Mouse (Mus musculus) heart, embryonic 13.5 days (tissue): ENCODE data around the gene Dennd1a. TPM values are rescaled to one million over a fixed set of nuclear protein-coding genes. Genes with fewer than 3 reads are reported as not detected.

Experiments used
- ATAC-seq: fragments of 200-750 bp; cut with Nextera tagmentation; 2 replicates; pipeline ENCODE4 v1.8.0; 2017; ENCODE audit warnings: moderate TSS enrichment; ENCODE audit not compliant: insufficient number of reproducible peaks, low FRiP score, low TSS enrichment; ENCODE audit errors: extremely low read depth
- H3K27ac ChIP-seq: fragments of 300-500 bp; sonication (generic); replicated peaks from 2 replicates; pipeline ENCODE4 v1.5.1; 2015; ENCODE audit warnings: moderate library complexity, mild to moderate bottlenecking, inconsistent platforms
- H3K27me3 ChIP-seq: fragments of 300-500 bp; sonication (generic); replicated peaks from 2 replicates; pipeline ENCODE4 v1.6.1; 2015; ENCODE audit warnings: mild to moderate bottlenecking, inconsistent platforms
- H3K36me3 ChIP-seq: fragments of 300-500 bp; sonication (generic); 2 replicates; pipeline ENCODE4 v1.6.1; 2015; ENCODE audit warnings: mild to moderate bottlenecking, inconsistent platforms
- H3K4me1 ChIP-seq: fragments of 300-500 bp; sonication (generic); 2 replicates; pipeline ENCODE4 v1.6.1; 2015; ENCODE audit warnings: inconsistent platforms
- H3K4me2 ChIP-seq: fragments of 300-500 bp; sonication (generic); 2 replicates; pipeline ENCODE4 v1.6.1; 2015; ENCODE audit warnings: inconsistent platforms, mild to moderate bottlenecking, moderate library complexity
- H3K4me3 ChIP-seq: fragments of 300-500 bp; sonication (generic); 2 replicates; pipeline ENCODE4 v1.5.1; 2015; ENCODE audit warnings: moderate library complexity, mild to moderate bottlenecking, inconsistent platforms
- H3K9ac ChIP-seq: fragments of 300-500 bp; sonication (generic); 2 replicates; pipeline ENCODE4 v1.6.1; 2015; ENCODE audit warnings: inconsistent platforms, mild to moderate bottlenecking, moderate library complexity
- H3K9me3 ChIP-seq: fragments of 300-500 bp; sonication (generic); 2 replicates; pipeline ENCODE4 v1.6.1; 2016; ENCODE audit warnings: inconsistent platforms
- WGBS: fragments of 180-500 bp; shearing (Covaris S2); methylation state at CpG from one replicate; pipeline ENCODE4 v1.1.7; 2015; ENCODE audit warnings: mixed read lengths; 5-methylcytosine and 5-hydroxymethylcytosine counted together
- polyA plus RNA-seq: library from polyadenylated mRNA; unstranded; fragments of >200 nt; fragmentation: Nextera tagmentation; extraction: Ambion mirVana; gene quantifications from 2 replicates; pipeline ENCODE4 v1.2.1, GENCODE M21; 2015

The Dennd1a gene
- polyA plus RNA-seq, 1 experiment from 2014 or later: 11.4 TPM

DNA sequence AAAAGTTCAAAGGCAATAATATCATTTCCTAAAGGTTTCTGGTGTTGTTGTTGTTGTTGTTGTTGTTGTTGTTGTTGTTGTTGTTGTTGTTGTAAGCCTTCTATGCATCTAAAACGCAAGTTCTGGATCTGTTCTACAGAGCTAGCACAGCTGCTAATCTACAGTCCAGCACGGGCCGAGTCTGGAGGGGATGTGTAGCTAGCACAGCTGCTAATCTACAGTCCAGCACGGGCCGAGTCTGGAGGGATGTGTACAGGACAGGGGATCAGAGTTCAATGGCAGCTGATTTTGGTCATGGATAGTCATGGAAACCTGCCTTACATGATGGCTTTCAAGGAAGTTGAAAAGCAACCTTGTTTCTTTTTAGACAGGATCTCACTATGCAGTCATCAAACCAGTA is 57.3 kb downstream of the Dennd1a start:
- Histone ChIP-seq H3K4me2 (no peak overlapping the region), H3K27ac (no peak overlapping the region), H3K9ac (no peak overlapping the region), H3K4me3 (no peak overlapping the region), H3K27me3 (no peaks in the 10 kb centered on the region), H3K9me3 (no peaks in the 10 kb centered on the region), H3K4me1 (peaks cover 9% of the 10 kb centered on the region; the same call in 1 of the 2 replicates), H3K36me3 (no peaks in the 10 kb centered on the region)
- WGBS: 57% methylated on average over 5 of the region's 5 CpGs
- no peak for ATAC-seq

DNA sequence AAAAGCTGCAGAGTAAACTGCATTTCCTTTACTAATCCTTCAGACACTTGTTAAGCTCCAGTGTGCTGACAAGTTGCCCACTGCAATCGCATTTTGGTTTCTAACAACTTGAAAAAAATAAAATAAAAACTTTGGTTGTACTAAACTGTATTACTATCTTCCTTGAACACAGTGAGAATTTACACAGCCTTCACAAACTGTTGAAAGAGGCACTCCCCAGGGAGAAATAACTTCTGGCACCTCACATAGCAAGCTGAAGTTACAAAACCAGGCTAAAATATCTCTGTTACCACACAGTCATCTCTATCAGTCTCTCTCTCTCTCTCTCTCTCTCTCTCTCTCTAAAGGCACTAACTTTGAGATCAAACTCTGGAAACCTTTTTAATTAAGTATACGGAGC is 63.4 kb downstream of the Dennd1a start:
- no peak for ATAC-seq
- 62% methylated on average over 2 of the region's 2 CpGs for WGBS

DNA sequence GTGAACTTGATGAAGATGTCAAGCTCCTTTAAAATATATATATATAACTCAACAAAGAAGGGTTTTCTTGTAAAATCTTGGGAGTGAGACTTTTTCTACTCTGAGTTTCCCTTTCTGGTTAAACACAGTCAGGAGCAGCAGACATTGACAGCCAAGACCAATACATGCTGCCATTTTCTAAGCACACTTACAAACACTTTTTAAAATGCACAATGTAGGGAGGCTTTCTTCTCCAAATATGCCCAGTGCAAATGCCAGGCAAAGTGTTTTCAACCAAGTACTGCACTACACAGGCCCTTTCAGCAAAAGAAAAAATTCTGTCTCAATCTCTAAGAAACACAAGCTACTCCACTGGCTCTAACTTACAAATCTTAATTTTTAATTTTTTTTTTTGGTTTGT is 65.7 kb downstream of the Dennd1a start:
- ATAC-seq: no peak
- peaks cover 12% of the 10 kb centered on the region for H3K4me1 ChIP-seq
- H3K36me3 ChIP-seq: no peaks in the 10 kb centered on the region
- H3K27ac ChIP-seq: no peak overlapping the region
- H3K4me3 ChIP-seq: no peak overlapping the region
- no peak overlapping the region for H3K9ac ChIP-seq
- no peak overlapping the region for H3K4me2 ChIP-seq
- no peaks in the 10 kb centered on the region for H3K9me3 ChIP-seq
- H3K27me3 ChIP-seq: no peaks in the 10 kb centered on the region

More for the DNA sequence above, 63.4 kb downstream of the Dennd1a start:
- no peaks in the 10 kb centered on the region for H3K36me3 ChIP-seq
- H3K4me3 ChIP-seq: no peak overlapping the region
- H3K9ac ChIP-seq: no peak overlapping the region
- peaks cover 12% of the 10 kb centered on the region for H3K4me1 ChIP-seq
- H3K27me3 ChIP-seq: no peaks in the 10 kb centered on the region
- H3K9me3 ChIP-seq: no peaks in the 10 kb centered on the region
- H3K27ac ChIP-seq: no peak overlapping the region
- no peak overlapping the region for H3K4me2 ChIP-seq

DNA sequence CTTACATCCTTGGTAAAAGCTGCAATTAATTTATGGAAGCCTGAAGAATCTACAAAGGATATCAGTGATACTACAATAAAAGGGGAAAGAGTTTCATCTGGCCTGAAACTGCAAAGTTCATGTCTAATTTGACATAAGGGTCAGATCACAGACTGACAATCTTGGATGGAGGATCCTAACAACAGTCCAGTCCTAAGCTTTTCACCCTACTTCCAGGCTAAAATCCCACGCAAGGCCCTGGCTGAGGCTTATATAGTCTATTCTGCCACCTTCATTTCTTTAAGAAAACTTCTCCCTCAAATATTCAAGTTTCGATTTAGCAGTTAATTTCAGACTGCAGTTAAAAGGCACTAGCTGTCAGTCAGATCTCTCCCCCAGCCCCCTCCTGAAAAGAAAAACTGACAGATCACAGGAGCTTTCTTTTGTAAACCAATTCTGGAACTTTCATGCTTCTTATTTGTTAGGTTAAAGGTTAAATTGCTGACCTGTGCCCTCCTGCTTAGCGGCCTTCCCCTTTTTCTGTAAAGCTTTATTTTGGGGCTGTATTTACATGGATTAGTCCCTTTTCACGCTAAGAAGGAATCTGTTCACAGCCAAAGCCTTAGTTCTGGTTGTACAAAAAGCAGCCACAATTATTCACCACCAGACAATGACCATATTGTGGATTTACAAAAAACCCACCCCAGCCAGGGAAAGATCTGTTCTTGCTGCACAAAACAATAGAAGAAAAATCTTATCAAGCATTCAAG is 66.3 kb downstream of the Dennd1a start:
- no peak for ATAC-seq
- 61% methylated on average over 4 of the region's 4 CpGs for WGBS
- no peak overlapping the region for H3K4me2 ChIP-seq
- H3K4me1 ChIP-seq: peaks cover 12% of the 10 kb centered on the region
- no peaks in the 10 kb centered on the region for H3K36me3 ChIP-seq
- H3K4me3 ChIP-seq: no peak overlapping the region
- H3K9me3 ChIP-seq: no peaks in the 10 kb centered on the region
- no peak overlapping the region for H3K9ac ChIP-seq
- no peak overlapping the region for H3K27ac ChIP-seq
- no peaks in the 10 kb centered on the region for H3K27me3 ChIP-seq

DNA sequence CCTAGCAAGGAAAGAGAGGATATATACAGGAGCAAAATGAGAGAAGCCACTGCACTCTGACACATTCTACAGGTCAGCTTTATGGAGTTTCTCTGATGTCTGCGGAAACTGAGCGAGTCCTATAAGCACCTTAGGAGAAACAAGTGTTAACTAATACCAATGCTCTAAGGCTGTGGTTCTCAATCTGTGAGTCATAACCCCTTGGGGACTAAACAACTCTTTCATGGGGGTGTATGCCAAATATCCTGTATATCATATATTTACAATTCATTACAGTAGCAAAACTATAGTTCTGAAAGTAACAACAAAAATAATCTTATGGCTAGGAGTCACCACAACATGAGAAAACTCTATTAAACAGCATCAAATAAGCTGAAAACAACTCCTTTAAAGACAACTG is 67.5 kb downstream of the Dennd1a start:
- no peak overlapping the region for H3K4me3 ChIP-seq
- ATAC-seq: no peak
- no peak overlapping the region for H3K4me2 ChIP-seq
- peaks cover 9% of the 10 kb centered on the region for H3K4me1 ChIP-seq
- no peaks in the 10 kb centered on the region for H3K27me3 ChIP-seq
- H3K36me3 ChIP-seq: no peaks in the 10 kb centered on the region
- no peak overlapping the region for H3K27ac ChIP-seq
- WGBS: 80% methylated on average over 2 of the region's 2 CpGs
- H3K9me3 ChIP-seq: no peaks in the 10 kb centered on the region
- no peak overlapping the region for H3K9ac ChIP-seq

DNA sequence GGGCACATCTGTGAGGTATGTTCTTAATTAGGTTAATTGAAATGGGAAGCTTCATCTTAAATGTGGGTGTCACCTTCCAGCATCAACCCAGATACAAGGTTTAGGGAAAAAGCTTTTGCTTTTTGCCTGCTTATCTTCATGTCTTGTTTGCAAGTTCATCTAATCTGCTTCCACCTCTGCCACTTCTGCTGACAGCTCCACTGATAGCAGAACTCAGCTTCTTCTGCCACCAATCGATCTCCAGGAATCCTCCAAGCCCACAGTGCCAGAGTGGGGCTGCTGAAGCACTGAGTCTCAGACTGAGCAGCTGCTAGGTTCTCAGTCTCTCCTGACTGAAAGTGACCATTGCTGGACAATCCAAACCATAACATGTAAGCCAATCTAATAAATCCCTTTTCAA is 74.1 kb downstream of the Dennd1a start:
- no peaks in the 10 kb centered on the region for H3K36me3 ChIP-seq
- no peak overlapping the region for H3K27ac ChIP-seq
- WGBS: 6% methylated on average over 1 of the region's 1 CpGs
- no peak overlapping the region for H3K4me3 ChIP-seq
- H3K9ac ChIP-seq: no peak overlapping the region
- no peaks in the 10 kb centered on the region for H3K4me1 ChIP-seq
- H3K9me3 ChIP-seq: 0 out of 2 replicates have a peak, but pooled peaks cover 3% of the 10 kb centered on the region
- no peaks in the 10 kb centered on the region for H3K27me3 ChIP-seq
- H3K4me2 ChIP-seq: no peak overlapping the region
- ATAC-seq: no peak

DNA sequence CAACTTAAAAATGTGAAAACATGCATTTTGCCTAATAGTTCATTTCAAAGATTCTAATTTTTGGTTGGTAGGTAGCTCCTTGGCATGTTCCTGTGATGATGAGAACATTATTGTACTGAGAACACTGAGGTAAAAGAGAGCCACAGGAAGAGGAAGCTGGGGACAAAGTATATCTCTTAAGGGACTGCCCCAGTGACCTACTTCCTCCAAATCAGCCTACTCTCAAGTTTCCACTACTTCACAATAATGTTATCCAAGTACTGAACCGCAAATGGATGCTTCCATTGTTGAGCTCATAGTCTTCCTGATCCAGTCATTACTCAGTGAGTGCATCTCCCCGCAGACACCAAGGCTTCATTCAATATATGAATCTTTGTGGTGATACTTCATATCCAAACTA is 75.8 kb downstream of the Dennd1a start:
- Histone ChIP-seq H3K4me3 (no peak overlapping the region), H3K9me3 (0 out of 2 replicates have a peak, but pooled peaks cover 3% of the 10 kb centered on the region), H3K27ac (no peak overlapping the region), H3K27me3 (no peaks in the 10 kb centered on the region), H3K4me2 (no peak overlapping the region), H3K4me1 (no peaks in the 10 kb centered on the region), H3K36me3 (no peaks in the 10 kb centered on the region), H3K9ac (no peak overlapping the region)
- 84% methylated on average over 2 of the region's 2 CpGs for WGBS
- no peak for ATAC-seq

DNA sequence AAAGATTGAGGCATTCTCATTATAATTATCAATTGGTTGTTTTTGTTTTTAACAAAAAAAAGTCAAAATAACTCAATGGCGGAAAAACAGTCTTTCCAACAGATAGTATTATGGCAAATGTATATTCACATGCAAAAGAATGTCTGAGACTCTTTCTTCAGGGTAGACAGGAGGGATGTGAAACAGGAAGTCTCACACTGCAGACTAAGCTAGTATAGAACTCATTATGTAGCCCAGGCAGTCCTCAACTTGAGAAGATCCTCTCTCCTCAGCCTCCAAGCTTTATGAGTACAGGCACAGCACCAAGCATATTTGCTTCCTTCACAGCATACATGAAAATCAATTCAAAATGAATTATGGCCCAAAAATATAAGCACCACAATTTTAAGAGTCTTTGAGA is 79.4 kb downstream of the Dennd1a start:
- Histone ChIP-seq H3K27ac (no peak overlapping the region), H3K4me3 (no peak overlapping the region), H3K9me3 (0 out of 2 replicates have a peak, but pooled peaks cover 3% of the 10 kb centered on the region), H3K27me3 (no peaks in the 10 kb centered on the region), H3K9ac (no peak overlapping the region), H3K4me1 (peaks cover 12% of the 10 kb centered on the region; the same call in 1 of the 2 replicates), H3K4me2 (no peak overlapping the region), H3K36me3 (no peaks in the 10 kb centered on the region)
- ATAC-seq: no peak
- WGBS: 89% methylated on average over 1 of the region's 1 CpGs

DNA sequence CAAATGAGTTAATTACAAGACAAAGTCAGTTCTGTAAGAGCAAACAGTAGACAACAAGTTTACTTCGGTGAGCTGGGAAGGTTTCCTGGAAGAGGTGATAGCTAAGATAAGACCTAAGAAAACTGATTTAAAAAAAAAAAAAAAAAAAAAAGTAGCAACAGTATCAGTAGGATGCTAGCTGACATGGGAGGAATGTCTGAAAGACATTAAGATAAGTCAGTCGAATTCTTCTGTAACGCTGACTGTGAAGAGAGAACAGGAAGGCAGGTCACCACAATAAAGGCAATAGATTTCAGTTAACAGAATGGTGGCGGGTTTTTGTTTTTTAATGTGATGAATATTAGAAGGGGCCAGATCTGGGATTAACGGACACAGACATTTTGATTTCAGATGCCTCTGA is 81.9 kb downstream of the Dennd1a start:
- no peak for ATAC-seq
- peaks cover 12% of the 10 kb centered on the region; the same call in 1 of the 2 replicates for H3K4me1 ChIP-seq
- 0 out of 2 replicates have a peak, but pooled peaks cover 3% of the 10 kb centered on the region for H3K9me3 ChIP-seq

DNA sequence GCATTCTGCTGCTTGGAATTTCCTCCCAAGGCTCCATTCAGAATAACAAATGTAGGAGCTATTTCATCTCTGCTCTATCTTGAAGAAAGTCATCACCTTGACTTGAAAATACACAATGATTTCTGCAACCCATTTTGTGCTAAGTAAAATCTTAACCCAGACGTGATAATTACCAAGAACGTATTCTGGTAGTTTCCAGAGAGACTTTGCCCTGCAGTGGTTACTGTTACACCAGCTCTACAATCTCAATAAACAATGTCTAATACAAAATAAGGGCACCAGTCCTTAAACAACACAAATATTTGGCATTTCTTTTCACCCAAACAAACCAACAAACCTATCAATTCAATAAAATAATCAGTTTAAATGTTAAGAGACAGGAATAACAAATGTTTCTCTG is 82.5 kb downstream of the Dennd1a start:
- Histone ChIP-seq H3K36me3 (no peaks in the 10 kb centered on the region), H3K27ac (no peak overlapping the region), H3K9me3 (0 out of 2 replicates have a peak, but pooled peaks cover 3% of the 10 kb centered on the region), H3K27me3 (no peaks in the 10 kb centered on the region), H3K4me3 (no peak overlapping the region), H3K9ac (no peak overlapping the region), H3K4me2 (no peak overlapping the region), H3K4me1 (peaks cover 12% of the 10 kb centered on the region; the same call in 1 of the 2 replicates)
- ATAC-seq: no peak
- 49% methylated on average over 2 of the region's 2 CpGs for WGBS

More for the DNA sequence above, 81.9 kb downstream of the Dennd1a start:
- no peak overlapping the region for H3K27ac ChIP-seq
- H3K4me2 ChIP-seq: no peak overlapping the region
- no peaks in the 10 kb centered on the region for H3K36me3 ChIP-seq
- H3K4me3 ChIP-seq: no peak overlapping the region
- 22% methylated on average over 5 of the region's 5 CpGs for whole genome bisulfite sequencing
- H3K27me3 ChIP-seq: no peaks in the 10 kb centered on the region
- no peak overlapping the region for H3K9ac ChIP-seq

DNA sequence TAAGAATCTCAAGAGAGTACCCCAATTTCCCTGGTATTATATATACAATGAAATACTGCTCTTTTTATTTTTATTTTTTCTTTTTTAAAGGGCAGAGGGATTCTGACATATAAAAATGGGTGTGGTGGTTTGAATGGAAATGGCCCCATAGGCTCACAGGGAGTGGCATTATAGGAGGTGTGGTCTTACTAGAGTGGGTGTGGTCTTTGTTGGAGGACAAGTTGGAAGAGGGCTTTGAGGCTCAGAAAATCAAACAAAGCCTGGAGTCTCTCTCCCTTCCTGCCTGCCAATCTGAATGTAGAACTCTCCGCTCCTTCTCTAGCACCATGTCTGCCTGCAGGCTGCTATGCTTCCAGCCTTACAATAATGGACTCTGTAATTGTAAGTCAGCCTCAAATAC is 89.1 kb downstream of the Dennd1a start:
- 81% methylated on average over 1 of the region's 1 CpGs for WGBS
- H3K36me3 ChIP-seq: no peaks in the 10 kb centered on the region

More for the DNA sequence above, 89.1 kb downstream of the Dennd1a start:
- Histone ChIP-seq H3K4me2 (no peak overlapping the region), H3K9me3 (no peaks in the 10 kb centered on the region), H3K4me3 (no peak overlapping the region), H3K27ac (no peak overlapping the region), H3K9ac (no peak overlapping the region), H3K4me1 (peaks cover 13% of the 10 kb centered on the region), H3K27me3 (no peaks in the 10 kb centered on the region)
- no peak for ATAC-seq
